Mouse (Mus musculus) activated CD4-positive, CD25-positive, alpha-beta regulatory T cell (primary cell): ENCODE data around the gene Crisp1. TPM values are rescaled to one million over a fixed set of nuclear protein-coding genes. Genes with fewer than 3 reads are reported as not detected.

Experiments
- polyA plus RNA-seq, 2 experiments: library from polyadenylated mRNA; unstranded; fragments of 100-300 nt; shearing (Covaris generic); gene quantifications; one replicate each; pipeline ENCODE4 v1.2.1; 2017

Crisp1 gene
- under 1 TPM in 1 of 2 experiments, not detected in 1; 0.20 TPM for polyA plus RNA-seq

DNA sequence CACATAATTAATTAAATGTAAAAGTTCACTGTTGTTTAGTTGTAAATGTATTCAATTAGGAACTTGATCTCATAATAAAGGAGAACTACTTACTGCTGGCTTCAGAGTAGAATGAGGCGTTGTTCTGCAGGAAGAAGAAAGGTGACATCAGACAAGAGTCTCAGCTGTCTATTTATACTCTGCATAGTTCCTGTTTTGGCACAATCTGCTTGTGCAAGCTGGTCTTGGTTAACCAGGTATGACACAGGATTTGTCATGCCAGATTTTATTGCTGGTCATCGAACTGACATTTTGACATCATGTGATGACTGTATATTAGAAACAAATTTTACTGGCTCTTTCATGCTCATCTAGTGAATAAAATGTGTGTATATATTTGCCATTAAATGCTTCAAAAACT lies at the start of gene Crisp1:
Gene Crisp1 (minus strand): TSS at position 146 of the 400 bp plus-strand sequence.

Other genes with a start within 250 kb of the Crisp1 start
- gene AC192777.2, start 223.8 kb downstream of the Crisp1 start, polyA plus RNA-seq, result not detected
- under 1 TPM in 1 of 2 experiments, not detected in 1; 0.32 TPM for gene Pgk2, start 110.6 kb downstream of the Crisp1 start, polyA plus RNA-seq
- gene Crisp3, start 76.9 kb downstream of the Crisp1 start, polyA plus RNA-seq, result under 1 TPM in 1 of 2 experiments, not detected in 1; 0.16 TPM
- not detected for gene Esp8, start 200.8 kb upstream of the Crisp1 start, polyA plus RNA-seq
- not detected for gene Esp6, start 242.3 kb upstream of the Crisp1 start, polyA plus RNA-seq